Mouse (Mus musculus) spleen, adult 2 months (tissue): ENCODE measurements around the gene Sin3b. TPM values are rescaled to one million over a fixed set of nuclear protein-coding genes. Genes with fewer than 3 reads are reported as not detected.
A peak's percentile ranks its signal among the peaks of the same experiment; 100 is the strongest.

Experiments
- DNase-seq, 2 experiments: peaks; one replicate each; pipeline versions ENCODE4 v3.0.0 to v3.0.0-alpha.2; 2012 to 2021; ENCODE audit warnings: low spot score in 2 of 2, low read depth in 1 of 2
- H3K27ac ChIP-seq: fragments of 200-500 bp; 2 replicates; pipeline ENCODE4 v1.5.1; 2012; ENCODE audit warnings: low read length, inconsistent platforms; ENCODE audit not compliant: insufficient read depth
- H3K27me3 ChIP-seq: fragments of 200-500 bp; 2 replicates; pipeline ENCODE4 v1.6.1; 2012; ENCODE audit warnings: mild to moderate bottlenecking, moderate library complexity, low read length, inconsistent platforms; ENCODE audit not compliant: control insufficient read depth, insufficient read depth
- H3K36me3 ChIP-seq: fragments of 200-500 bp; 2 replicates; pipeline ENCODE4 v1.6.1; 2012; ENCODE audit warnings: mild to moderate bottlenecking, low read length, inconsistent platforms; ENCODE audit not compliant: control insufficient read depth, insufficient read depth
- H3K4me1 ChIP-seq: fragments of 200-500 bp; 2 replicates; pipeline ENCODE4 v1.6.1; 2011; ENCODE audit warnings: inconsistent platforms; ENCODE audit not compliant: control insufficient read depth, insufficient read depth, insufficient read length
- H3K4me3 ChIP-seq: fragments of 200-500 bp; 2 replicates; pipeline ENCODE4 v1.5.1; 2011; ENCODE audit warnings: mild to moderate bottlenecking, inconsistent platforms; ENCODE audit not compliant: insufficient read depth, insufficient read length; ENCODE audit errors: extremely low read depth
- CTCF ChIP-seq: fragments of 200-500 bp; IDR thresholded peaks from 2 replicates; pipeline ENCODE4 v1.5.1; 2011; ENCODE audit warnings: mild to moderate bottlenecking, inconsistent platforms; ENCODE audit not compliant: insufficient read depth, insufficient read length, insufficient replicate concordance; ENCODE audit errors: extremely low read depth
- POLR2A ChIP-seq: fragments of 200-500 bp; IDR thresholded peaks from 2 replicates; pipeline ENCODE4 v1.6.1; 2011; ENCODE audit warnings: low read depth, low read length, inconsistent platforms
- WGBS: fragments of 180-500 bp; shearing (Covaris S2); methylation state at CpG from one replicate; pipeline ENCODE4 v1.1.7; 2018; 5-methylcytosine and 5-hydroxymethylcytosine counted together
- polyA plus RNA-seq: library from polyadenylated mRNA; depleted of rRNA; stranded (reverse); fragments of >200 nt; gene quantifications from 2 replicates; pipeline ENCODE4 v1.2.3, GENCODE M21; 2012

Sin3b gene
- polyA plus RNA-seq, 1 experiment, result 111 TPM

- Histone ChIP-seq H3K4me1 (no peaks in the 10 kb centered on the region), H3K36me3 (peaks cover 53% of the 10 kb centered on the region), H3K4me3 (no peak overlapping the region), H3K27me3 (no peaks in the 10 kb centered on the region), H3K27ac (no peak overlapping the region)
- 95% methylated on average over 9 of the region's 9 CpGs for WGBS
- TF ChIP-seq CTCF, result no peak
- TF ChIP-seq POLR2A, result no peak
- no peak for DNase-seq
Observed at GRCm38 (mm10) chr8:72753165-72753564, 30.1 kb downstream of the Sin3b start.

- Histone ChIP-seq H3K4me3 (no peak overlapping the region), H3K27me3 (no peaks in the 10 kb centered on the region), H3K36me3 (peaks cover 49% of the 10 kb centered on the region), H3K4me1 (no peaks in the 10 kb centered on the region), H3K27ac (no peak overlapping the region)
- TF ChIP-seq POLR2A (no peak), CTCF (no peak)
- DNase-seq, result no peak
- 92% methylated on average over 2 of the region's 2 CpGs for WGBS
Observed at GRCm38 (mm10) chr8:72753781-72754180, 30.7 kb downstream of the Sin3b start.

- Histone ChIP-seq H3K4me3 (no peak overlapping the region), H3K27ac (no peak overlapping the region), H3K4me1 (no peaks in the 10 kb centered on the region), H3K27me3 (no peaks in the 10 kb centered on the region), H3K36me3 (peaks cover 28% of the 10 kb centered on the region)
- 97% methylated on average over 2 of the region's 2 CpGs for WGBS
- no peak for TF ChIP-seq POLR2A
- TF ChIP-seq CTCF, result no peak
- DNase-seq, result no peak
Observed at GRCm38 (mm10) chr8:72756031-72756430, 32.9 kb downstream of the Sin3b start.

GRCm38 (mm10) chr8:72756771-72757390 lies 33.8 kb downstream of the Sin3b start:
- 0 out of 2 replicates have a peak overlapping the region, but pooled peaks have one; percentile 29 for H3K27ac ChIP-seq
- H3K4me3 ChIP-seq, result no peak overlapping the region
- no peak for DNase-seq
- no peak for TF ChIP-seq CTCF
- H3K27me3 ChIP-seq, result no peaks in the 10 kb centered on the region
- peaks cover 4% of the 10 kb centered on the region; the same call in 1 of the 2 replicates for H3K4me1 ChIP-seq
- WGBS, result 96% methylated on average over 35 of the region's 35 CpGs
- peaks cover 26% of the 10 kb centered on the region for H3K36me3 ChIP-seq

- 83% methylated on average over 15 of the region's 15 CpGs for WGBS
- Histone ChIP-seq H3K36me3 (peaks cover 24% of the 10 kb centered on the region), H3K4me3 (no peak overlapping the region), H3K4me1 (peaks cover 7% of the 10 kb centered on the region; the same call in 1 of the 2 replicates), H3K27me3 (no peaks in the 10 kb centered on the region), H3K27ac (peak overlapping the region; percentile 63; the same call in 1 of the 2 replicates)
- no peak for TF ChIP-seq CTCF
- no peak for TF ChIP-seq POLR2A
- no peak for DNase-seq
Observed at GRCm38 (mm10) chr8:72757426-72758195, 34.5 kb downstream of the Sin3b start.

GRCm38 (mm10) chr8:72758310-72758709 lies 35.2 kb downstream of the Sin3b start:
- no peak for DNase-seq
- Histone ChIP-seq H3K4me3 (no peak overlapping the region), H3K4me1 (peaks cover 7% of the 10 kb centered on the region; the same call in 1 of the 2 replicates), H3K27ac (no peak overlapping the region), H3K27me3 (no peaks in the 10 kb centered on the region), H3K36me3 (peaks cover 20% of the 10 kb centered on the region)
- TF ChIP-seq CTCF (no peak), POLR2A (no peak)

GRCm38 (mm10) chr8:72760216-72760615 lies 37.1 kb downstream of the Sin3b start:
- H3K27me3 ChIP-seq, result no peaks in the 10 kb centered on the region
- 87% methylated on average over 3 of the region's 3 CpGs for WGBS
- no peak overlapping the region for H3K27ac ChIP-seq
- peaks cover 7% of the 10 kb centered on the region; the same call in 1 of the 2 replicates for H3K4me1 ChIP-seq
- TF ChIP-seq CTCF (no peak), POLR2A (no peak)
- no peak for DNase-seq
- H3K4me3 ChIP-seq, result no peak overlapping the region
- peaks cover 13% of the 10 kb centered on the region for H3K36me3 ChIP-seq
